Mouse (Mus musculus) kidney, adult 2 months (tissue): ENCODE data around the gene Clptm1. TPM values are rescaled to one million over a fixed set of nuclear protein-coding genes. Genes with fewer than 3 reads are reported as not detected.

Source experiments
- DNase-seq: peaks from one replicate; pipeline ENCODE4 v3.0.0; 2021
- H3K27ac ChIP-seq: fragments of 200-500 bp; 2 replicates; pipeline ENCODE4 v1.5.1; 2012; ENCODE audit warnings: low read depth, low read length, control low read depth, inconsistent platforms; ENCODE audit not compliant: insufficient read depth
- H3K27me3 ChIP-seq: fragments of 200-500 bp; replicated peaks from 2 replicates; pipeline ENCODE4 v1.6.1; 2012; ENCODE audit warnings: mild to moderate bottlenecking, moderate library complexity, low read length, inconsistent platforms; ENCODE audit not compliant: control insufficient read depth, insufficient read depth
- H3K36me3 ChIP-seq: fragments of 200-500 bp; 2 replicates; pipeline ENCODE4 v1.6.1; 2012; ENCODE audit warnings: mild to moderate bottlenecking, moderate library complexity, low read length, inconsistent platforms; ENCODE audit not compliant: control insufficient read depth, insufficient read depth
- H3K4me1 ChIP-seq: fragments of 200-500 bp; 2 replicates; pipeline ENCODE4 v1.6.1; 2011; ENCODE audit warnings: low read length; ENCODE audit not compliant: control insufficient read depth, insufficient read depth
- H3K4me3 ChIP-seq: fragments of 200-500 bp; 2 replicates; pipeline ENCODE4 v1.5.1; 2011; ENCODE audit warnings: mild to moderate bottlenecking, low read depth, low read length, control low read depth; ENCODE audit not compliant: insufficient read depth
- CTCF ChIP-seq: fragments of 200-500 bp; conservative IDR thresholded peaks from 2 replicates; pipeline ENCODE4 v1.5.1; 2011; ENCODE audit warnings: low read depth, mild to moderate bottlenecking, control low read depth, low read length, moderate library complexity, mixed read lengths; ENCODE audit not compliant: insufficient read depth, insufficient read length
- POLR2A ChIP-seq: fragments of 200-500 bp; IDR thresholded peaks from one replicate; pipeline ENCODE4 v1.6.1; 2011; ENCODE audit warnings: low read depth, low read length, control low read depth
- WGBS: fragments of 180-500 bp; shearing (Covaris S2); methylation state at CpG from one replicate; pipeline ENCODE4 v1.1.7; 2018; 5-methylcytosine and 5-hydroxymethylcytosine counted together
- polyA plus RNA-seq: library from polyadenylated mRNA; depleted of rRNA; stranded (reverse); fragments of >200 nt; gene quantifications from 2 replicates; pipeline ENCODE4 v1.2.3, GENCODE M21; 2012

The Clptm1 gene
- polyA plus RNA-seq, 1 experiment: 144 TPM

GRCm38 (mm10) chr7:19652614-19653013 lies 12.2 kb downstream of the Clptm1 start:
- no peaks in the 10 kb centered on the region for H3K36me3 ChIP-seq
- TF ChIP-seq POLR2A (no peak), CTCF (no peak)

GRCm38 (mm10) chr7:19651063-19651786 lies 13.6 kb downstream of the Clptm1 start:
- Histone ChIP-seq H3K27me3 (no peaks in the 10 kb centered on the region), H3K27ac (0 out of 2 replicates have a peak overlapping the region, but pooled peaks have one; percentile 35), H3K4me1 (no peaks in the 10 kb centered on the region), H3K4me3 (no peak overlapping the region), H3K36me3 (no peaks in the 10 kb centered on the region)
- 76% methylated on average over 6 of the region's 6 CpGs for WGBS
- TF ChIP-seq CTCF (no peak), POLR2A (no peak)
- DNase-seq: peak; percentile 56

More at GRCm38 (mm10) chr7:19652614-19653013, 12.2 kb downstream of the Clptm1 start:
- Histone ChIP-seq H3K4me1 (no peaks in the 10 kb centered on the region), H3K4me3 (no peak overlapping the region), H3K27ac (no peak overlapping the region), H3K27me3 (no peaks in the 10 kb centered on the region)
- 89% methylated on average over 2 of the region's 2 CpGs for WGBS
- no peak for DNase-seq

- Histone ChIP-seq H3K27ac (no peak overlapping the region), H3K4me1 (no peaks in the 10 kb centered on the region), H3K4me3 (no peak overlapping the region), H3K36me3 (no peaks in the 10 kb centered on the region), H3K27me3 (no peaks in the 10 kb centered on the region)
- 93% methylated on average over 4 of the region's 4 CpGs for WGBS
- TF ChIP-seq POLR2A (no peak), CTCF (no peak)
- DNase-seq: no peak
These were observed 23.6 kb downstream of the Clptm1 start for GRCm38 (mm10) chr7:19641223-19641622.

GRCm38 (mm10) chr7:19635074-19635827 lies 29.6 kb downstream of the Clptm1 start:
- no peak overlapping the region for H3K4me3 ChIP-seq
- 87% methylated on average over 11 of the region's 11 CpGs for WGBS
- TF ChIP-seq CTCF: no peak
- no peak for TF ChIP-seq POLR2A
- no peak for DNase-seq
- H3K27me3 ChIP-seq: no peaks in the 10 kb centered on the region
- no peak overlapping the region for H3K27ac ChIP-seq
- H3K4me1 ChIP-seq: no peaks in the 10 kb centered on the region
- H3K36me3 ChIP-seq: no peaks in the 10 kb centered on the region

GRCm38 (mm10) chr7:19634591-19634990 lies 30.2 kb downstream of the Clptm1 start:
- WGBS: 95% methylated on average over 2 of the region's 2 CpGs
- no peak overlapping the region for H3K27ac ChIP-seq
- H3K36me3 ChIP-seq: no peaks in the 10 kb centered on the region
- no peak for TF ChIP-seq POLR2A
- no peak for TF ChIP-seq CTCF
- no peaks in the 10 kb centered on the region for H3K4me1 ChIP-seq
- no peak for DNase-seq
- no peaks in the 10 kb centered on the region for H3K27me3 ChIP-seq
- no peak overlapping the region for H3K4me3 ChIP-seq

GRCm38 (mm10) chr7:19633855-19634254 lies 31.0 kb downstream of the Clptm1 start:
- Histone ChIP-seq H3K4me1 (no peaks in the 10 kb centered on the region), H3K27me3 (no peaks in the 10 kb centered on the region), H3K27ac (no peak overlapping the region), H3K4me3 (no peak overlapping the region), H3K36me3 (no peaks in the 10 kb centered on the region)
- DNase-seq: no peak
- 90% methylated on average over 15 of the region's 15 CpGs for WGBS
- TF ChIP-seq CTCF (no peak), POLR2A (no peak)

GRCm38 (mm10) chr7:19633197-19633596 lies 31.6 kb downstream of the Clptm1 start:
- H3K4me3 ChIP-seq: no peak overlapping the region
- DNase-seq: no peak
- no peaks in the 10 kb centered on the region for H3K4me1 ChIP-seq
- no peaks in the 10 kb centered on the region for H3K27me3 ChIP-seq
- no peaks in the 10 kb centered on the region for H3K36me3 ChIP-seq
- no peak overlapping the region for H3K27ac ChIP-seq
- TF ChIP-seq CTCF (no peak), POLR2A (no peak)
- 94% methylated on average over 17 of the region's 17 CpGs for WGBS
